Mouse (Mus musculus): ENCODE data around the gene Map3k4.

Gene Map3k4

DNA sequence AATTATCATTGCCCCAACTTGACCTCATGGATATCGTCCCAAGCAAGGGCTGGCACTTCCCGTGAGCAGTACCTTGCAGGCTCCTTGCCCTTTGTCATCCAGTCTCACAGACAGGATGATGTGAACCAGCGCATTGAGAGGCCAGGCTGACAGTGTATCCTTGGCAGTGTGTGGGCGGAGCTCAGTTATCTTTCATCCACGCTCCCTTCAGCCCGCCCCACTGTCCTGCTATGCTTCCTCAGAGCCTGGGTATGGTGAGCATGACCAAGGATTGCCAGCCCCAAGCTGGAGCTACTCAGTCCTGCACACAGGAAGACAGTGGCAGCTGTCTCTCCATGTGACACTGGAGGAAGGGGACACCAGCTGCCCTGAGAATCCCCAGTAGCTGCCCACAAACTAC lies 102.4 kb downstream of the Map3k4 start:
- DNase-seq, result no peak

DNA sequence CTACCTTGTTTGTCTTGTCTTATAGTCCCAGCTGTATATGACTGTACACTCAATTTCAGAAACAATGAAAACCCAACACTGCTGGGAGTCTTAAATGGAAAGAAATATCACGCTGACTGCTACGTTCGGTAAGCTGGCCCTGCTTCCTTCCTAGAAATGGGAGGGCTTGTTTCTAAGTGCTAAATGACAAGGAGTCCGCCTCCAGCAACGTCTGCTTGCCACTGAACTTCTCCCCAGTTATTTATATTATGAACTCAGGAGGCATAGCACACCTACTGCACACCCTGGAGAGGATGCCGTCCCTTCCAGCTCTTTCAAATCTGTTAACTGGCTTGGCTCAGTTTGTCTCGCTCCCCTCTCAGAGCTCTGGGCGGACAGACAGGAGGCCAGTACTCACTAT lies 105.2 kb downstream of the Map3k4 start:
- no peak for DNase-seq

- DNase-seq, result no peak
Observed at GRCm38 (mm10) chr17:12212341-12212740, 106.3 kb downstream of the Map3k4 start.

- no peak for DNase-seq
Observed at GRCm38 (mm10) chr17:12211890-12212289, 106.7 kb downstream of the Map3k4 start.

GRCm38 (mm10) chr17:12210544-12211132 lies 108.0 kb downstream of the Map3k4 start:
- DNase-seq, result peak; percentile 87

DNA sequence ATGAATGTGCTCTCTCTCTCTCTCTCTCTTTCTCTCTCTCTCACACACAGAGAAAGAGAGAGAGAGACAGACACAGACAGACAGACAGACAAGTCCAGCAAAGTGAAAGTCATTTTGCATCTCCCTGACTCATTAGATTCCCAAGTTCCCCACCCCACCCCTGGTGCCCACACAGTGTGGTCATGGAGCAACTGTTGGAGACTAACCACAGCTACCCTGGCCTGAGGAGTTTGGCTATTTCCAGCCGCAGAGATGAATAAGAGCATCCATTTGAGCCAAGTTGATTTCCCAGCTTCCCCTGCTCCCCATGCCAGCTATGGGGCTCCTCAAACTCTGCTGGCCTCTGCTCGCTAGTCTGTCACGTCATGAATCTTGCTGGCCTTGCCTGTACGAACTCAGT lies 109.1 kb downstream of the Map3k4 start:
- no peak for DNase-seq

- DNase-seq, result no peak
Observed at GRCm38 (mm10) chr17:12207022-12207548, 111.5 kb downstream of the Map3k4 start.

DNA sequence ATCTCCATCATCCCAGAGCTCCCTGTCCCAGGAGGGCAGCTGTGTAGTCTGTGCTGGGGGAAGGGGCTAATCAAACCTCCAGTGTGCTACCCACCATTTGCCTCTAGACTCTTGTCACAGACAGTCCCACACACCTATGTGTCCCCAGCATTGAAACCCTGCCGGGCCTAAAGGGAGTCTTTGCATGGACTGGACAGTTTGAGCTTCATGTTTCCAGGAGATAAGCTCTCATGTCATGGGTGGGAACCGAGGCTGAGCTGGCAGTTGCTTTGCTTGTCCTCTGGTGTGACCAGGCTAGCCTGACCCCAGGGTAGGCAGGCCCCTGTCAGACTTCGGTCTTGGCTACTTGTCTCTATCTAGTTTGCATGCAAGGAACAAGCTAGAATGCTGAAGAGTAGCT lies 112.3 kb downstream of the Map3k4 start:
- DNase-seq, result no peak

DNA sequence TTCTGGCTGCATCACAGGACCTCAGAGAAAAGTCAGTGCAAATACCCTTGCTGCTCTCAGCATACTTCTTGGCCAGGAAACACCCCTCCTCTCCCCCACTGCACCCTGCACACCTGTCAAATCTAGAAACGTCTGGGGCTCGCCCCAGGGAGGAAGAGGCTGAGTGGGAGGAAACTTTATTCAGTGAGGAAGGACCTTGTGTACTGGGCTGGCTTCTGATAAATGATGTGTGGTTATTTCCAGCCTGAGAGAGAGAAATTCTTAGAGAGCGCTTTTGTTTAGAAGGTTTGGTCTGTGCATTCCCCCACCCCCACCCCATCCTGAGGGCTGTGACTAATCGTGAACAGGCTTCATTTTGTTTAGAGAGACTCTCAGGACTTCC lies 112.9 kb downstream of the Map3k4 start:
- DNase-seq, result no peak

GRCm38 (mm10) chr17:12205015-12205693 lies 113.4 kb downstream of the Map3k4 start:
- no peak for DNase-seq

- DNase-seq, result no peak
Observed at GRCm38 (mm10) chr17:12204689-12205014, 113.9 kb downstream of the Map3k4 start.

DNA sequence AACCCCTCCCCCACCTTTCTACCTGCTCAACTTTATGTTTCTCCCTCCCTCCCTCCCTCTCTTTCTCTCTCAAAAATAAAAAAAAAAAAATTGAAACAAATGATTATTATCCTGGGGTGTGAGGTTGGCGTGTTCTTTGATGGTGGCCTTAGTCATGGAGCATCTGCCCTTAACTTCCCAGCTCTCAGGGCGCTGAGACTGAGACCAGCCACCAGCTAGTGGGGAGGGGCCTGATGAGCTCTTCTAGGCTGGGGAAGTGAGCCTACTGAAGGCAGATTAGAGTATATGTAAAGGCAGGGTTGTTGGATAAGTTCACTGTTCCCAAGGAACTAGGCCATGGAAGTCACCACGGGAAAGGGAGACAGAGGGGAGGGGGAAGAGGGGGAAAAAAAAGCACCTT lies 114.3 kb downstream of the Map3k4 start:
- no peak for DNase-seq

- DNase-seq, result no peak
Observed at GRCm38 (mm10) chr17:12203414-12203897, 115.1 kb downstream of the Map3k4 start.

- no peak for DNase-seq
Observed at GRCm38 (mm10) chr17:12201086-12201485, 117.5 kb downstream of the Map3k4 start.

DNA sequence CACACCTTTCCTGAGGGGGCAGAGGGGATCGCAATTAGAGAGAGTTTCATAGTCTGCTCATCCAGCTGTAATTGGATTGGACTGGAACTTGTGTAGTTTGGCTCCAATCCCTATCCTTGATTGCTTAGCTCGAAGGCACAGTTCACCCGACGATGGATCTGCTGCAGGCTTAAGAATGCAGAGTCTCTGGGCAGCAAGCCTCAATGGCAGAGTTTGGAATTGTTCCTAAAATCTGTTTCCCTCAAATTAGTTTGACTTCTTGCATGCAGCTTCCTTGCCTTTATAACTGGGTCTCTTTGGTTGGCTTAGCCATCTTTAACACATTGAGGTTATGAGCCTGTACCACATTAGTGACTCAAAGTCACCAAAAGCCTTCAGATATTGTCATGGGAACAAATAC lies 118.7 kb downstream of the Map3k4 start:
- no peak for DNase-seq

DNA sequence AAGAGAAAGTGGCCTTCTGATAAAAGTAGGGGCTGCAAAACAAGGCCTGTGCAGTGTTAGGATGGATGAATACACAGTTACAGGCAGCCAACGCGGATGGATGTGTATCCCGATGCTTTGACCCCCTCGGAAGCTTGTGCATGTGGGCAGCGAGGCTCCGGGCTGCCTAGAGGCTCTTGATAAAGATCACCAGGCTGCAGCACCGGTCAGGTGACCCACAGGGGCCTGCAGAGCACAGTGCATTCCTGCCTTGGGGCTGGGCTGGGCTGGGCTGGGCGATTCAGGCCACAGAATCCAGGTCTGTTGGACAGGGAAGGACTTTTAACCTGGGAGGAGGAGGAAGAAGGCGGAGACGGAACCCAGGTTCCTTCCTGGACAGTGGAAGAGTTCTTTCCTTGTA lies 123.0 kb downstream of the Map3k4 start:
- DNase-seq, result no peak

DNA sequence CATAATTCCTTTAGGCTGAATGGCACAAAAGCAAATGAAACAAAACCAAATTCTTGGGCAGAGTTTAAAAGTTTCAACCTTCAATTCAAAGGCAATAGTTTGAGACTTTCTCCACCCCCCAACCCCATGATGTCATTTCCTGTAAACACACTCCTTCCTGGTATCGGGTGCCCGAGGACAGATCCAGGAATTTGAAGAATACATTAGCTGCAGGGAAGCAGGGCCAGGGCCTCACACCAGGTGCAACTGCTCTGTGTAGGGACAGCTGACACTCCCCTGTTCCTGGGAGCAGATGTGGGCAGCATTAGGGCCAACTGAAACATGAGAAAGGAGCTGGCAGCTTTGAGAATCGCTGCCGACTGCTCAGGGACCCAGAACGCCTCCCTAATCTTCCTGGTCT lies 123.5 kb downstream of the Map3k4 start:
- no peak for DNase-seq

DNA sequence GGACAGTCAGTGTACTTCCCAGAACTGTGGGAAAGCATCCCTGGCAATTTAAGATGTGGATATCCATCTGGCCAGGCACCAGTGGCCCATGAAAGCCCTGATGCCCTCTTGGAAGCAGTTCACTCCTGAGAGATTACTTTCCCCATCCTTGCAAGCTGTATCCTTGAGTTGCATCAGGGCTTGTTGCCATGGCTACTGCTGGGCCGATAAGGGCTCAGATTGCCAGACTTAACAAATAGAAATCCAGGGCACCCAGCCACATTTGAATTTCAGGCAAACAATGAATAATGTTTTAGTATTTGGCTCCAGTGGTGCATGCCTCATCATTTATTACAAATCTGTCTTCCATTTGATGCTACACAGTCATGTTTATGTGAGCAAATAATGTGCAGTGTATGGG lies 130.8 kb downstream of the Map3k4 start:
- no peak for DNase-seq

DNA sequence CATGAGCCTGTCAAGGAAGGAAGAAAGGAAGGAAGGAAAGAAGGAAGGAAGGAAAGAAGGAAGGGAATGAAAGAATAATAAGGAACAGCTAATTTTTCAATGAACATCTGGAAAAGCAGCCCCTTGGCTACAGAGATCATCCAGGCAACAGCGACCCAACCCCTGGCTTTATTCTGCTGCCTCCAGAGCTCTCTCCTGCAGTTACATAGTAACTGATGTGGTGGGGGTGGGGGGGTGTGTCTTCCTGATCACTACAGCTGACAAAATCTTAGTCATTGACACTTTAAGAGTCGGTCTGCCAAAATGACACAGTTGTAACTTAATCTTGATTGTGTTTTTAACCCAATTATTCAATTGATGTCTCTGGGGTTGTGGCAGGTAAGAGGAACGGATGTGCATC lies 132.3 kb downstream of the Map3k4 start:
- DNase-seq, result no peak

DNA sequence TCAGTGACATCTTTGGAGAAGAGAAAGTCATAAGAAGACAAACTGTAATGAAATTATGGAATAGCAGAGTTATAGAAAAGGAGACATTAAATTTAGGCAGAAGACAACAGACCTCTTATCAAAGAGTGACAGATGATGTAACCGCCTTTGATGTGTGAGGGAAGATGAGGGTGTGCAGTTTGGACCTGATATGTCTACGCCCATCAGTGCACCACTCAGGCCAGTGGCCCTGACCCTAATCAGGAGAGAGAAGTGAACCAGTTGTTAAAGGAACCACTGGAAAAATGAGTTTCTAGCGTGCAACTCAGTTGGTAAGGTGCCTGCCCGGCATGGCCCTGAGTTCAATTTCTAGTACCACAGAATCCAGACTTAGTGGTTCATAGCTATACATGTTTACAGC lies 132.7 kb downstream of the Map3k4 start:
- DNase-seq, result no peak

- no peak for DNase-seq
Observed at GRCm38 (mm10) chr17:12184283-12184682, 134.3 kb downstream of the Map3k4 start.

DNA sequence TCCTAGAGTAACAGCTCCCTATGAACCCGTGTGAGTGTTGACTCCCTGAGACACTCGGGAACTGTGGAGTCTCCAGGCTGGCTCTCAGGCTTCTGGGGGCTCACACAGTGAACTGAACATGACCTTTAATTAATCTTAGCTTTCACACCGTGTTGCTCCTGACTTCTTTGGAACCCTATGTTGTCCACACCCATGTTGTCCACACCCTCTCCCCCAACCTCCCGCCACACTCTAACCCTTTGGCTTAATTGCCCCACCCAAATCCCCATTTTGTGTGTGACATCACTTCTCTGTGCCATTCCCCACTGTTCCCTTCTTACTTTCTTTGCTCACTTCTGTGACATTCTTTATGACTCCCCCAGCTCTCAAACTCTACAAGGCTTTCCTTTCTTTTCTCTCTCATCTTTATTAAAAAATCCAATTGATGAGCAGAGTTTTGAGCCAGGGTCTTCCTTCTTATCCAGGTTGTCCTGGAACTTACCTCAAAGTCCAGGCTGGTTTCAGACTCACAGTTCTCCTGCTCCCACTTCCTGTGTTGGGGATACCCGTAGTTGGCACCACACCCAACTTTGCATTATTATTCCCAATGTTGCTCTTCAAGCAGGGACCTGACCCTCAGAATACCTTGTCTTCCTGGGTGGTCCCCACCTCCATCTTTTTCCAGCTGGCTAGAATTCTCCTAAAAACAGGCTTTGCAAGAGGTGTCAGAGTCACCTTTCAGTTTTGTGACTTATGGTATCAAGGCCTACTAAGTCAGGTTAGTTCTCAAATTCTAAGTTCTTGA lies 135.7 kb downstream of the Map3k4 start:
- DNase-seq, result no peak

- DNase-seq, result no peak
Observed at GRCm38 (mm10) chr17:12179766-12180165, 138.8 kb downstream of the Map3k4 start.

GRCm38 (mm10) chr17:12179339-12179738 lies 139.3 kb downstream of the Map3k4 start:
- DNase-seq, result no peak

All from kidney, adult 18-20 months (tissue).